Mouse (Mus musculus): ENCODE results near the gene Spef1.

Gene Spef1

DNA sequence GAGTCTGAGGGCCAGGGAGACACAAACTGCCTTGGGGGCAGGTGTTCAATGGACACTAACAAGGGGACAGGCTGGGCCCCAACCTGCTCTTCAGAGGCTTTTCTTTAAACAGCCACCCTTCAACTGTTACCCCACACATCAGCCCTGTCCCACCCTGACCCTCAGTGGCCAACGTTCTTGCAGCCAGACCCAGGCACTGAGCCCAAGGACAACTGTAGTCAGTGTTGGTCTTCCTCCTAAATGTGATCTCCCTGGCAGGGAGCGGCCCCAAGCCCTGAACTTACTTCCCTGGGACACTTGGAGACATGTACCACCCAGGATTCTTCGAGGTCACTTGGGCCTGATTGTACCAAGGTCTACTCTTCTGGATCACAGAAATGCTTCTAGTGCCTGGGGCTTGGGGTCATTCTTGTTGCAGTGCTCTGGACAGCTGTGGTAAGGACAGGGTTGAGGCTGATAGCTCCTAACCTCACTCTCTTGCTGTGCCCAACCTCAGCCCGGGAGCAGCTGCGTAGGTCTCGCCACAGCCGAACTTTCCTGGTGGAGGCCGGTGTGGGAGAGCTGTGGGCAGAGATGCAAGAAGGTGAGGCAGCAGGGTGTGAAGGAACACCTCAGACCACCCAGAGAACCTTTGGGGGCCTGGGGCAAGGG, 45.6 kb downstream of the Spef1 start:
- DNase-seq (ENCODE audit: low spot score): no peak

DNA sequence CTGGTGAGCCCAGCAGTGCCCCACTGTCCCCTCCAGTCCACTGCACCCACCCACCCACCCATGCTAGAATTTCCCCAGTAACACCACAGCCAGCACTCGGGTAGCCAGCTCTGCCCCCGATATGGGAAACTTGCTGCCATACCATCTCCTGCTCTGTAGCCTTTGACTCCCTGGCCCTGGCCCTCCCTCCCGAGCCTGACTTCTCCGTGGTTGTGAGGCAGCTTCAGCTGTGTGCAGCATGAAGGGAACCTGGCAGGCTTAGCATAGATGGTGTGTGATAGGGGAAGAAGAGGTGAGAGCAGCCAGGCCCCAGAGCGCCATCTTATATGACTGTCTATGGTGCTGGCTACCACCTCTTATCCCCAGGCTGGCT, 46.6 kb downstream of the Spef1 start:
- DNase-seq (ENCODE audit: low spot score): no peak

DNA sequence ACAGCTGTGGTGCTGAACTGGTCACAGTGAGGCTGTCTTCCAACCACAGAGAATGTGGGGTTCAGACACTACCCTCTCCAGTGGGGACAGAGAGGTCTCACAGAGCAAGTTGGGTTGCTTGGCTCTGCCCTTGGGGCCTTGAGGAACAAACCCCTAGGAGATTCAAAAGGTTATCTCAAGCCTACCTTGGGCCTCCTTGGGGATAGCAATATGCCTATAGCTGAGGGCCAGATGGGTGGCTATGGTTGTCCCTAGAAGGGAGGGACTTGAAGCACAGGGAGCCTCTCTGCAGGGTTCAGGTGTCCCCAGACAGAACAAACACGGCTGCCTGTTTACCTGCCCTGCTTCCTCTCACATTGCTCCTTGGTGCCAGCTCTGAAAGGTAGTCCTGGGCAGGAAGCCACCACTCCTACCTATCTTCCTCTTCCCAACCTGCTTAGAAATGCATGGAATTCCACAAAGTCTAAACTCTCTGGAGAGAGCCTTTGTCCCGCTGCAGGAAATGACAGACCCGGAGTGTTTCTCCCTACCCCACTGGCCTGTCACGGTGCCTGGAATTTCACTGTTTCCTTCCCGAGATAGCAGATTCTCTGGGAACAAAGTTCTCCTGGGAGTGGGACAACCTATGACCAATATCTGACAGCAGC, 47.1 kb downstream of the Spef1 start:
- DNase-seq (ENCODE audit: low spot score): no peak

DNA sequence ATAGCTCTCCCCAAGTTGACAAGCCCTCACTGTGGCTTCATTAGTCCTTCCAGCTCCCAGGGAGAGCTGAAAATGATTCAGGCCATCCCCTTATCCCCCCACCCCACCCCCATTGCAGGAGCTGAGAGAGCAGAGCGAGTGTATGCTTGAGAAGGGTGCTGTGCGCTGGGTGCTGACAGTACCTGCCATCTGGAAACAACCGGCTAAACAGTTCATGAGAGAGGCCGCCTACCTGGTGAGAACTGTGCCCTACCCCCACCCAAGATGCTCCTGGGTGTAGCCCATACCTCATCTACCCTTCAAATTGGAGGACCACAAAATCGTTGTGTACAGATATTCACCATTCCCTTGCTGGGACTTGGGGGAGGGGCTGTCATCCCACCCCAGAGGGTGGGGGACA, 47.8 kb downstream of the Spef1 start:
- no peak for DNase-seq (ENCODE audit: low spot score)

DNA sequence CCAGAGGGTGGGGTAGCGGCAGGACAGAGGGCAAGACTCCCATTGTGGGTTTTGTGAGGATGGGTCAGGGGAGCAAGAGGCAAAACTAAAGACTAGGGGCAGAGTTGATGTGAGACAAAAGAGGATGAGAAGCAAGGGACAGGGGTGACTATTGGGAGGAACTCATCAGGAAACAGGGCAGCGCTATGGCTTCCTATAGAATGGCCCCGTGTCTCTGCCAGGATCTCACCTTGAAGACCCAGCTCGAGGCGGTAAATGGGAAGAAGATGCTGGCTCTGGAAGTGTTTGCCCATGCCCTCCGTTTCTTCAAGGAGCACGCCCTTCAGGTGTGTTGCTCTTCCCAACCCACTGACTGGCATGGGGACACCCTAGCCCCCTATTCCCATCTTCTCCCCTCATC, 48.3 kb downstream of the Spef1 start:
- no peak for DNase-seq (ENCODE audit: low spot score)

DNA sequence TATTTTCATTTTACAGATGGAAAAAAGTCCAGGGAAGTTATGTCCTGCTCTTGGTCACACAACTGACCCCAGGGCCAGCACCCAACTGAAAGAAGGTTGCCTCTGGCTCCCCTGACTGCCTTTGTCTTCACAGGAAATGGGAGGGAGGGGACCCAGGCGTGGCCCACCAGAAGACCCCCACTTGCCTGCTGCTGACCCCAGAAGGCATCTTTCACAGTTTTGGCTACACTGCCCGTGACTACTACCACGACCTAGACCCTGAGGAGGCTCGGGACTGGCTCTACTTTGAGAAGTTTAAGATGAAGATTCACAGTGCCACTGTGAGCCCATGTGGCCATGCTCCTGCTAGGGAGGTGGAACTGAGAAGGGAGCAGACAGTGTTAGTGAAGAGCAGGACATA, 48.8 kb downstream of the Spef1 start:
- no peak for DNase-seq (ENCODE audit: low spot score)

DNA sequence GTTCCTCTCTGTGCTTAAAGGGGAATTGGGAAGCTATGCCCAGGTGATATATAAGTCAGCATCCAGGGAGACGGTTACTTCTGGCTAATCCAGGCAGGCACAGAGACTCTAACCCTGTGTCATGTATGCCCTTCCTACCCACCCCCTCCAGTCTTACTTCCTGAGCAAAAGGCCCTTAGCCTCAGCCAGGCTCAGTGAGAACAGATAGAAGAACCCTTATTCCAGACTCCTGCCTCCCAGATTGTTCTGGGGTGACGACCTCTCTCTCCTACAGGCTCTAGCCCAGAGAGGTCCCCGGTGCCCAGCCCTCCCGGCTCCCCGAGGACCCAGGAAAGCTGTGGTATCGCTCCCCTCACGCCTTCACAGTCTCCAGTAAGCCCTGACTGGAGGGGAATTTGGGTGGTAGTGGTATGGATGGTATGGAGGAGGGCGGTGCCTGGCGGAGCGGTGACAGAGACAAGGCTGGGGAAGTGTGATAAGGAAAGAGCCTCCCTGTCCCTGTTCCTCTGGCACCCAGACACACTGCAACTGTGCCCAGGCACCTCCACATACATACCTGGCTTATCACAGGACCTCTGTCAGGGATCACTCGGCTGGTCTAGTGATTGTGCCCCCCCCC, 51.5 kb downstream of the Spef1 start:
- no peak for DNase-seq (ENCODE audit: low spot score)

DNA sequence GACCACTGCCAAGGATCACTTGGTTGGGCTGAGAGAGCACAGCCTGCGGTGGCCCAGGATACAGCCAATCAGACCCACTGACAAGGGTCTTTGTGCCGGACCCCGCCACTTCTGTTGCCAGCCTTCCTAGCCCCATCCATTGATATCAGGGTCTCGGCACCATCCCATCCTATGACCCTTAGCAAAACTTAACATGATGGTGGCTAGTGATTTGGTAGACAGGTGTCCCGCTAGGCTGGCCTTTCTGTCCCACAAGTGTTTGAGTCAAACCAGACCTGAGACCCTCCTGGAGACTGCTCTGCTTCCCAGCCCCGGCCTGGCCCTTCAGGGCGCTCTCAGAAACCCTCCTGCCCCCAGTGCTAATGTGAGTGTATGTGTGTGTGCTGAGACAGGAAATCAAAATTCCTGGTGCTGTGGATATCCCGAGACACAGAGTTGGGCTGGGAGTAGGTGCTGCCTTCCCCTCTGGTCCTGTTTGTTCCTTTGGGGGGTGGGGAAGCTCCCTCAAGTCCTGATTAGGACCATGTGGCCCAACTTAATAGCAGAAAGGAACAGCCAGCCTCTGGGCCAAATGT, 52.2 kb downstream of the Spef1 start:
- no peak for DNase-seq (ENCODE audit: low spot score)

DNA sequence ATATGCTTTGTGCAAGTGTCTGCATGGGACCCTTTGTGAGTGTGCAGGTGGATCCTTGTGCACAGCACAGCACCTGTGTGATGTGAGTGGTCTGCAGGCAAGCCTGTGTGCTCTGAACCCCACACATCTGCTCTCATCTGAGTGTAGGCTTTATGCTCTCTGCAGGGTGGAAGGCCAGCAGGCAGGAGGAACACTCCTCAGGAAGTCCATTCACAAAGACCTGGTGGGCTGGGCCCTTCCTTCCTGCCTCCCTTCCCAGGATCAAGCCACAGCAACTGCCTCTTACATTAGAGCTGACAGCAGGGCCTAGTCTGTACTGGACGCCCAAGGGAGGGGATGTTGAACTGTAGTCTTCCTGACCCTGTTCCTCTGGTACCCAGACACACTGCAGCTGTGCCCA, 52.7 kb downstream of the Spef1 start:
- no peak for DNase-seq (ENCODE audit: low spot score)

DNA sequence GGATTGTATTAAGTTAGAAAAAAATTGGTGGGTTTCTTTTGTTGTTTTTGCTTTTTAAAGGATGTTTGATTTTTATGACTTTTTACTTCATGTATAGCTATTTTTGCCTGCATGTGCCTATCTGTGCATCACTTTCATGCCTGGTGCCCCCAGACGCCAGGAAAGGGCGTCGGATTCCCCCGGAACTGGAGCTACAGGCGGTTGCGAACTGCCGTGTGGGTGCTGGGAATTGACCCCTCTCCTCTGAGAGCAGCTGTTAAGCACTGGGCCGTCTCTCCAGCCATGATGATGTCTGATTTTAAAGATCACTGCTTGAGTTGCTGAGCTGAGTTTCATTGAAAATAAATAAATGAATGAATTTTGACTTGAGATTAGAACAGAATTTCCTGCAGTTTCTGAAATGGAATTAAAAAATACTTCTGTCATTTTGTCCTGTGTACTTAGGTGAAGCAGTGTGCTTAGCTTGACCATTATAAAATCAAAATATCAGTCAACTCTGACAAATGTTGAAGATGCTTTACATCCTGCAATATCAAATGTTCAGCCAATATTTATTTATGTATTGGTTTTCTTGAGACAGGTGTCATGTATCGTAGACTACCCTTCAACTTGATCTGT, 54.0 kb downstream of the Spef1 start, which contains the start of gene Gm11037:
Gene Gm11037 (plus strand): TSS at position 568 of the 618 bp plus-strand sequence.
- no peak for DNase-seq (ENCODE audit: low spot score)

DNA sequence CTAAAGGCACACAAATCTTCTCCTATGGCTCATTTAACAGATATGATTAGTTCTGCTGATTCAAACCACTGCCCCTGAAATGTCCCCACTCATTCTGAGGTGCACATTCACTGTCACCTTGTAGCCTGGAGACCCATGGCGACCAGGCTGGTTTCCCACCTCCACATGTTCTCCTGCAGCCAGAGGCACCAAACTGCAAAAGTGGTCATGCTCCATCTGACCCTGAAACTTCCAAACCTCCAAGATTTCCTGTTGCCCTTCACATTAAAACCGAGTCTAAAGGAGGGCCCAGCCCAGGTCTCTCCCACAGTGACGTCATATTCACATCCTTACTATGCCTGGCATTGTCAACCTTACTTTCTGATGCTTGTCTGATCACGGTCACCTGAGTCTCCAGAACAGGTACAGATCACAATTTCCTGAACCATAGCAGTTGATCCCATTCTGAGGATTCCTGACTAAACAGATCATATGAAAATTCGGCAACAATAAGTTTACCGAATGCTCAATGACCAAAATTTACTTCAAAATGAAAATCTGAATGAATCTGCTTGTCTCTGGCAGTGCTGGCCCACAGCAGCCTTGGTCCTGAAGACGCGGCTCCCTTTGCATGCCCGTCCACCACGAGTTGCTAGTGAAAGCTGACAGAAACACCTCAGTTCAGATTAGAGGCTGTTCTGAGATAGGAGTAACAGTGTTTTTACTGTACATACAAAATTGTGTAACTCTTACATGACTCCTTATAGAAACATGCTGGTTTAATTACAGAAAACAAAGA, 54.8 kb downstream of the Spef1 start:
- no peak for DNase-seq (ENCODE audit: low spot score)

DNA sequence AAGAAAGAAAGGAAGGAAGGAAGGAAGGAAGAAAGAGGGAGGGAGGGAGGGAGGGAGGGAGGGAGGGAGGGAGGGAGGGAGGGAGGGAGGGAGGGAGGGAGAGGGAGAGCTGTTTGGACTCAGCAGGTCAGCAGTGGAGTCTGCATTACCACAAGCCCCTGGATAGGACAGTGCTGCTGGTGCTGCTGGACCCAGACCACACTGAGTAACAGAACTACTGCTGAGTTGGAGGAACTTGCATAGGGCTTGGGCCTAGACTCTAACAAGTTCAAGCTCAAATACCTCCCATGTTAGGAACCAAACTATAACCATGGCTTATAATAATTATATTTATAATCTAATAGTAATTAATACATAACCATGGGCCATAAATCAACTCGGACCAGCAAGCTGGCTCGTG, 56.2 kb downstream of the Spef1 start:
- no peak for DNase-seq (ENCODE audit: low spot score)

DNA sequence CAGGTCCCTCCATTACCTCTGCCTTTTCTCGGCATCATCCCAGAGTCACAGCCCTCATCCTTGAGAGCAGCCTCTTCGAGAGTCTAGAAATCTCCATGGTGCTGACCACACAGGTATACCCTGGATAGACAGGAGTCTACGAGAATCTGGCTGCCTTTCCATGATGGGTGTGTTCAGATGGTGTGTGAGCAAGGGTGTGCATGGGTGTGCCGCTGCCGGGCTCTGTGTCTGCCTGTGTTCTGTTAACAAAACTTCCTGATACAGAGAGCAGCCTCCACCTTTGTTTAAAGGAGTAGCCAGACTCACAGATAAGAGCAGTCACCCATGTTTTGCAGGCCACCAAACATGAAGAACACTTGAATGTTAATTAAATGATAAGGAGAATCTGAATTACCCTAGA, 57.2 kb downstream of the Spef1 start:
- DNase-seq (ENCODE audit: low spot score): no peak

DNA sequence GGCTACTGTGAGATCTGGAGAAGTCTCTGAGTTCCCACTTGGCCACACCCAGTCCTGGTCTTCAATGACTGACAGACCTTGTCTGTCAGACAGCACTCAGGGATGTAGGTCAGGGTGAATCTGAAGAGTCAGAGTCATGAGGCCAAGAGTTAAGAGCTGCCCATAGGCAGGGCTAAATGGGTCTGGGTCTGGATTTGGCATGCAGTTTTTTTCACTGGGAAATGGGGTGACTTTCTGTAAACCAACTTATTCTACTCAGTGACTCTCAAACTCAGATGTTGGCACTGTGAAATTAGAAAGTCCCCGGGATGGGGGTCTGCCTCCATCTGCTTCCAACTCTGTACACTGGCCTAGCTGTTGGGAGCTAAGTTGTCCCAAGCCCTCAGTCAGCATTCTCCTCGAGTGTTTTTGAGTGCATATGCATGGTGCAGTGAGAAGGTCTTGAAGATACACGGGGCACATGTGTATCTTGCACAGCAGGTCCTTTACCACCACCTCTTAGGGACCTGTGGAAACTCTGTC, 58.4 kb downstream of the Spef1 start:
- no peak for DNase-seq (ENCODE audit: low spot score)

DNA sequence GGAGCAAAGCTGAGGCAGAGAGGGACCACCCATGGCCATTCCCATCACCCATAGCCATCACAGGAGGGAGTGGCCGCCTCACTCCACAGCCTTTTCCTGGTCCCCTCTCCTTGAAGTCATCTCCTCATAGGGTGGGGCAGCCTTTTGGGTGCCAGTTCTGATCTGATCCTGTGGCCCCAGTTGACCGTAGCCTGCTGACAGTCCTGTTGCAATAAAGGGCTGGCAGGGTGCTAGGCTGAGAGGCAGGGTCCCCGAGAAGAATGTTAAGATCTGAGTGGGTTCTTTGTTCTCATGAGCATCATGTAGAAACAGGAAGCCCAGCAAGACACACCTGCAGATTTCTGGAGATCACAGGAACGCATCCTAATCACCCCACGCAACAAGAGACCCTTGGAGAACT, 58.9 kb downstream of the Spef1 start:
- DNase-seq (ENCODE audit: low spot score): no peak

DNA sequence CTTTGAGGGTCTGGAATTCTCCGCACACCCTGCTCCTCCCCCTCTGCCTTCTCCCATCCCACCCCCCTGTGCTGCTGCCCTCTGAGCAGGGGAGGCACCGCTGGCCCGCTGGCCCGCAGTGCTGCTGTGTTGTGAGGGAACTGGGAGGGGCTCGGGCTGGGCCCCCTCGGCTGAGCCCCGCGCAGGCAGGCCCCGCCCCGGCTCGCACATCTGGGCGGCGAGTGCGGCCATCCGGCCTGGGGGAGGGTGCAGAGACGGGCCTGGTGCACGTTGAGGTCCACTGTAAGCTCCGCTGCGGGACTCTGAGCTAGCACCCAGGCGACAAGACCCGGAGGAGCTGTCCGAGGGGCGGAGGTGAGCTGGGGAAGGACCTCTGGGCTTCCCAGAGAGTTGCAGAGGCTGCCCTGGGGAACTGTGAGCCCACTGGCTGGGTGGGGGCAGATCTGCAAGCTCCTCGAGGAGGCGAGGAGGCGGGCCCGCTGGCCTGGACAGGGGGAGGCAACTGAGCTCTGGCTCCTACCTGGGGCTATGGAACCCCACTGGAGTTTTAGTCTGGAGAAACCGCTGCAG, 59.8 kb downstream of the Spef1 start, which contains the start of gene Hspa12b:
Gene Hspa12b (plus strand): TSS at position 120 of the 570 bp plus-strand sequence.
- DNase-seq (ENCODE audit: low spot score): peak; percentile 80

DNA sequence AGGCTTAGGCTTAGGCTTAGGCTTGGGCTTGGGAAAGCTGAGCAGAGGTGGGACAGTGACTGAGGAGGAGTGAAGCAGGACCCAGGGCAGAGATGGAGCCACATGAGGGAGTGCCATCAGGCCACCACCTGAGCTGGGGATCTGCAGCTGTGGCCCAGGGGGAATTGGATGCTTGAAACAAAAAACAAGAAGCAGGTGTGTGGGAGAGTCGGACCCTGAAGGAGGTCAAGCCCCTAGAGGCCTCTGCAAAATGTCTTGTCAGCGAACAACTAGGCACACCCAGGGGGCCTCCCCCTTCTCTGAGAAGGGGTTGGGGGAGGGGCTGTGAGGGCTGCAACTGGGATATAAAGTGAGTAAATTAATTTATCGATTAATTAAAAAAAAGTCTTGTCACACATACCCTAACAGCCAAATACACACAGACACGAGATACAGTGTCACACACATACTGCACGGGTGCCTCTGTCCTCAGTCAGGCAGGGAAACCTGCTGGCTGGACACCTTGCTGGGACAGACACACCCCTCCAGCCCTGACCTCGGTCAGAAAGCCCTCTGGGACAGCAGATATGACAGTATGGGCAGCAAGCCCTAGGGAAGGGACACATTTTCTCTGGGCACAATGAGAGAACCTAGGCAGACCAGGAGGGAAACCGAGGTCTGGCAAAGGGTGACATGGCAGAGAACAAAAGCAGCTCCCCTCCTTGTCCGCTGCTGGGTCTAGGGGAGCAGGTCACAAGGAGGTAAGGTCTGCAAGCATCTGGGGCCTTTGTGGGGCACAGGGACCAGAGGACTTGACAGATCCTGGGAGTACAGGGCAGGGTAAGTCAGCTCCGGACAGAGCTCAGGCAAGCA, 60.9 kb downstream of the Spef1 start:
- DNase-seq (ENCODE audit: low spot score): no peak

DNA sequence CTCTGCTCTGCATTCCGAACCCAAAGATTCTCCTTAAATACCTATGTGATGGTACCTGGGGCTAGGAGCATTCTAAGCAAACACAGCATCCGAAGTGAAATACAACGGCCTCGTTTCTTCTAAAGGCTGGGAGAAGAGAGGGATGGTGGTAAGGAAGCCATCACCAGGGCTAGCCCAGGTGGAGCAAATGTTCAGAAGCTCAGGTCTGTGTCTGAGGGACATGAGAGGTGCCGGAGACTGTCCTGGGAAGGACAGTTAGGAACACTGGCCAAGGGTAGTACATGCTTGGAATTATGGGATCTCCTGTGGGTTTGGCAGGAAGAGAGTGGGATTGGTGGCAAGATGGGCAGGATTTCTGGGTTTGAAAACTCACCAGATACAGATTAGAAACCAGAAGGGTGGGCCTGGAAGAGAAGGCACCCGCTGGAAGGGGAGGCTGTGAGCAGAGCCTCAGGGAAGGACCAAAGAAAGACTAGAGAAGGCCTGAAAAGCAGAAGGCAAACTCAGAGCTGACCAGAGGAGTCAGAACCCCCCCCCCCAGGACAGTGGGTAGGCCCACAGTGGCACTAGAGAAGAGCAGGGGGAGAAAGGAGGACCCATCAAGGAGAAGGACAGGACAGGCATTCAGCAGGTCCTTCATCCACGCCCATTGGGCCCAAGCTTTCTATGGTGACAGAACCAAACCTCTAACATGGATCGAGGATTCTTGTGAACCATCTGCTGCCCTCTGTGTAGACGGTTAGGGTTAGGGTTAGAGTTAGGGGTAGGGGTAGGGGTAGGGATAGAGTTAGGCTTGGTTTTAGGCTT, 61.7 kb downstream of the Spef1 start:
- no peak for DNase-seq (ENCODE audit: low spot score)

DNA sequence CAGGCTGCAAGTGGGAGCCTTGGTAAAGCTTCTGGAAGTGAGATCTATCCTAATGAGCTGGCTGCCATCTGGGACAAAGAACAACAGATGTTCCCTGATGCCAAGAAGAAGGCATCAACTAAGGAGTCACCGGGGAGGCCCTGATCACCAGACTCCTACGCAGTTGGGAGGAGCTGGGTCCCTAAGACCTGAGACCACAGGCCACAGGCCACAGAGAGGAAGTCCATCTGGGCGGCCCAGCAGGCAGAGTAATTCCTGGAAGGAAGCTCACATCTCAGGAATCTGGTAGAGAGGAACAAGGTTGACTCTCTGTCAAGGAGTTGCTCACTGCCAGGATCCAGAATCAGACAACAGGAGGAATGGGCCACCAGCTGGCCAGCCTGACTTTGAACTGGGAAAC, 62.9 kb downstream of the Spef1 start:
- no peak for DNase-seq (ENCODE audit: low spot score)
